Mouse (Mus musculus): ENCODE results near the gene Efcab7.

DNA sequence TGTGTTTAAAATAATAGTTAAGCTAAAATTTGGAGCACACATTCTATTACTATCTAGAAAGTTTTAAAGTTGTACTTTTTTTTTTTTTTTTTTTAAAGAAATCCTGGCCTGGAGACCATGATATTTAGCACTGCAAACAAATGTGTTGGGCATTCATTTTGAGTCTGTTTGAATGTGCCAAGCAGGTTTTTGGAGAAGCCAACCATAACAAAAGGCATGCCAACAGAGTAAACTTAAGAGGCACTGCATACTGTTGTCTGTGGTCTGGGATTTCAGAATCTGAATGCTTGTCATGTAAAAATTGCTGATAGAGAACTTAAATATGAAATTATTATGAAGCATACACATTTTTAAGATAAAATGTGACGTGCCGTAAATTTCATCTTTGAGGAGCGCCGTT lies 128.2 kb downstream of the Efcab7 start:
- TF ChIP-seq CTCF (IDR thresholded peaks at IDR 0.05; ENCODE audit: low read depth) (no peak), EP300 (IDR thresholded peaks at IDR 0.05; ENCODE audit: low read depth) (no peak)

Data from liver, embryonic 14.5 days (tissue).